Mouse (Mus musculus) G1E (cell line): Measurements from ENCODE around the gene Frmd8.

ENCODE experiments used
- CTCF ChIP-seq: IDR thresholded peaks from 2 replicates; pipeline ENCODE4 v1.5.1; 2012; ENCODE audit warnings: low read depth, low read length, inconsistent platforms, mixed read lengths
- GATA1 ChIP-seq: IDR thresholded peaks from 2 replicates; pipeline ENCODE4 v1.6.1; 2012; ENCODE audit warnings: borderline replicate concordance, low read length, inconsistent platforms, mixed read lengths
- GATA2 ChIP-seq: IDR thresholded peaks from 2 replicates; pipeline ENCODE4 v1.6.1; 2012; ENCODE audit warnings: low read depth, low read length, inconsistent platforms, borderline replicate concordance
- POLR2AphosphoS5 ChIP-seq: IDR thresholded peaks from 2 replicates; pipeline ENCODE4 v1.6.1; 2012; ENCODE audit warnings: low read depth, low read length, inconsistent platforms; ENCODE audit not compliant: insufficient replicate concordance
- TAL1 ChIP-seq: conservative IDR thresholded peaks from 2 replicates; pipeline ENCODE4 v1.6.1; 2012; ENCODE audit warnings: low read depth, low read length, inconsistent platforms, mixed read lengths

- TF ChIP-seq CTCF (no peak), GATA1 (no peak), GATA2 (no peak), TAL1 (no peak), POLR2AphosphoS5 (no peak)
Measured at GRCm38 (mm10) chr19:5804371-5804899, 70.6 kb downstream of the Frmd8 start.
